Mouse (Mus musculus): Measurements from ENCODE around the gene Elmo1. TPM values are rescaled to one million over a fixed set of nuclear protein-coding genes. Genes with fewer than 3 reads are reported as not detected.

The Elmo1 gene
- polyA plus RNA-seq, 1 experiment: 0.40 TPM

DNA sequence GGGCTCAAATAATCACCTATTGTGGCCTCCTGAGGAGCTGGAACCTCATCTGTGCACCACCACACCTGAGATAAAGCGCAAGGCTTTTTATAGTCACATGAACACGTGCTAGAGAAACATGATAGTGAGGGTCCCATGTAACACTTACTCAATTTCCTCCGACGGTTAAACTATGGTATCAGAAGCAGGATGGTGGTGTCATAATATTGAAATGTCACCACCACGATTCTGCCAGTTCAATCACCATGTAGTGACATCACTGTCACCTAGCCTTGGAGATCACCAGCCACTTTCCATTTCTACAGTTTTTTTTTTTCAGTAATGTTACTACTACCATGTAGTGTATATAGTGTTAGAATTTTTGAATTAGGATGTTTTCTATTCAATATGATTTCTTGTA, 17.4 kb upstream of the Elmo1 start:
- no peak overlapping the region for H3ac ChIP-seq (ENCODE audit: control insufficient read depth, insufficient read length)
- no peaks in the 10 kb centered on the region for H3K36me3 ChIP-seq (ENCODE audit: control insufficient read depth, insufficient read depth)
- H3K79me2 ChIP-seq (ENCODE audit: control insufficient read depth, insufficient read depth): no peaks in the 10 kb centered on the region
- H3K27me3 ChIP-seq (ENCODE audit: control insufficient read depth, insufficient read depth, insufficient read length): no peaks in the 10 kb centered on the region
- no peak overlapping the region for H3K4me2 ChIP-seq (ENCODE audit: low read depth)
- TF ChIP-seq USF1 (IDR thresholded peaks at IDR 0.05; ENCODE audit: low read depth) (no peak), TCF12 (IDR thresholded peaks at IDR 0.05; ENCODE audit: insufficient read depth, poor library complexity, severe bottlenecking) (no peak), MAX (IDR thresholded peaks at IDR 0.05; ENCODE audit: low read depth) (no peak), POLR2A (IDR thresholded peaks at IDR 0.05; ENCODE audit: insufficient read length, low read depth) (no peak), SRF (IDR thresholded peaks at IDR 0.05; ENCODE audit: control insufficient read depth, insufficient read length, low read depth) (no peak), REST (IDR thresholded peaks at IDR 0.05; ENCODE audit: insufficient read depth, insufficient read length) (no peak), CEBPB (IDR thresholded peaks at IDR 0.05; ENCODE audit: insufficient read depth, poor library complexity, severe bottlenecking) (no peak), TCF3 (IDR thresholded peaks at IDR 0.05; ENCODE audit: insufficient read length, low read depth) (no peak), MYOG (IDR thresholded peaks at IDR 0.05; ENCODE audit: control insufficient read depth in 1 of 3, insufficient read depth in 1 of 3, insufficient read length in 2 of 3, low read depth in 2 of 3) (no peak), POLR2AphosphoS2 (IDR thresholded peaks at IDR 0.05; ENCODE audit: insufficient read length, low read depth) (no peak), MYOD1 (IDR thresholded peaks at IDR 0.05; ENCODE audit: control insufficient read depth in 1 of 3, insufficient read length in 2 of 3, low read depth in 2 of 3) (no peak), E2F4 (IDR thresholded peaks at IDR 0.05; ENCODE audit: insufficient read depth) (no peak)
- no peak overlapping the region for H3K4me3 ChIP-seq

DNA sequence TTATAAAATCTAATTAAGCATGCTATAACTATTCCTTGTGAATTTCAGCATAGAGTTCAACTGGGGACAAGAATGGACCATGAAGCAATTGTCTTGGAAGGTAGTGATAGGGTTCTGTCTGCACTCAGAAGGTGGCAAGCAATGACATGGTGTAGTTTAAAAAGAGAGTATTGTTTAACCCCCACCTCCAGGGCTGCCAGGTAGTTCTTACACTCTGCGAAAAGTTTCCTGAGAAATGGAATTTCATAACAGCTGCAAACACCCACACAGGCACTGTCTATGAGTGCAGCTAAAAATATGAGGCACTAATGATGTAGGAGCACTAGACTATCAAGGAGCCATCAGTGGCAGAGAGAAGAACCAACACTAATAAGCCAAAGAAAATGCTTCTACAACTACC, 13.9 kb upstream of the Elmo1 start:
- H3K27me3 ChIP-seq (ENCODE audit: control insufficient read depth, insufficient read depth, insufficient read length): no peaks in the 10 kb centered on the region
- H3ac ChIP-seq (ENCODE audit: control insufficient read depth, insufficient read length): no peak overlapping the region
- H3K36me3 ChIP-seq (ENCODE audit: control insufficient read depth, insufficient read depth): no peaks in the 10 kb centered on the region
- TF ChIP-seq CEBPB (IDR thresholded peaks at IDR 0.05; ENCODE audit: insufficient read depth, poor library complexity, severe bottlenecking) (no peak), POLR2A (IDR thresholded peaks at IDR 0.05; ENCODE audit: insufficient read length, low read depth) (no peak), TCF3 (IDR thresholded peaks at IDR 0.05; ENCODE audit: insufficient read length, low read depth) (no peak), MYOD1 (IDR thresholded peaks at IDR 0.05; ENCODE audit: control insufficient read depth in 1 of 3, insufficient read length in 2 of 3, low read depth in 2 of 3) (no peak), SRF (IDR thresholded peaks at IDR 0.05; ENCODE audit: control insufficient read depth, insufficient read length, low read depth) (no peak), TCF12 (IDR thresholded peaks at IDR 0.05; ENCODE audit: insufficient read depth, poor library complexity, severe bottlenecking) (no peak), MYOG (IDR thresholded peaks at IDR 0.05; ENCODE audit: control insufficient read depth in 1 of 3, insufficient read depth in 1 of 3, insufficient read length in 2 of 3, low read depth in 2 of 3) (no peak), E2F4 (IDR thresholded peaks at IDR 0.05; ENCODE audit: insufficient read depth) (no peak), MAX (IDR thresholded peaks at IDR 0.05; ENCODE audit: low read depth) (no peak), REST (IDR thresholded peaks at IDR 0.05; ENCODE audit: insufficient read depth, insufficient read length) (no peak), USF1 (IDR thresholded peaks at IDR 0.05; ENCODE audit: low read depth) (no peak), POLR2AphosphoS2 (IDR thresholded peaks at IDR 0.05; ENCODE audit: insufficient read length, low read depth) (no peak)
- no peak overlapping the region for H3K4me3 ChIP-seq
- H3K4me2 ChIP-seq (ENCODE audit: low read depth): no peak overlapping the region
- H3K79me2 ChIP-seq (ENCODE audit: control insufficient read depth, insufficient read depth): no peaks in the 10 kb centered on the region

DNA sequence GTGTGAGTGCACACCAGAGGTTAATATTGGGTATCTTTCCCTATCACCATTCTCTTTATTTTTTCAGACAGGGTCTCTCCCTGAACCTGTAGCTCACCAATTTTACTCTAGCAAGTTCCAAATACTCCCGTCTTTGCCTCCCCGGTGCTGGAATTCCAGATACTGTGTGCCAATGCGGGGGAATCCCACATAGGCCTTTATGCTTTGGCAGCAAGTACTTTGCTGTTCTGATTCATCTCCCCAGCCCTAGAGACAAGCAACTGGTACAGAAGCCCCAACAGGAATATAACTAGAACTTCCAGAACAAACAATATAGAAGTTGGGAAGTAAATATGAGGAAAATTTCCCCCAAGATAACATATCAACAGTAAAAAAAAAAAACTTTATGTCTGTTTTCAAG, 13.2 kb upstream of the Elmo1 start:
- H3ac ChIP-seq (ENCODE audit: control insufficient read depth, insufficient read length): no peak overlapping the region

DNA sequence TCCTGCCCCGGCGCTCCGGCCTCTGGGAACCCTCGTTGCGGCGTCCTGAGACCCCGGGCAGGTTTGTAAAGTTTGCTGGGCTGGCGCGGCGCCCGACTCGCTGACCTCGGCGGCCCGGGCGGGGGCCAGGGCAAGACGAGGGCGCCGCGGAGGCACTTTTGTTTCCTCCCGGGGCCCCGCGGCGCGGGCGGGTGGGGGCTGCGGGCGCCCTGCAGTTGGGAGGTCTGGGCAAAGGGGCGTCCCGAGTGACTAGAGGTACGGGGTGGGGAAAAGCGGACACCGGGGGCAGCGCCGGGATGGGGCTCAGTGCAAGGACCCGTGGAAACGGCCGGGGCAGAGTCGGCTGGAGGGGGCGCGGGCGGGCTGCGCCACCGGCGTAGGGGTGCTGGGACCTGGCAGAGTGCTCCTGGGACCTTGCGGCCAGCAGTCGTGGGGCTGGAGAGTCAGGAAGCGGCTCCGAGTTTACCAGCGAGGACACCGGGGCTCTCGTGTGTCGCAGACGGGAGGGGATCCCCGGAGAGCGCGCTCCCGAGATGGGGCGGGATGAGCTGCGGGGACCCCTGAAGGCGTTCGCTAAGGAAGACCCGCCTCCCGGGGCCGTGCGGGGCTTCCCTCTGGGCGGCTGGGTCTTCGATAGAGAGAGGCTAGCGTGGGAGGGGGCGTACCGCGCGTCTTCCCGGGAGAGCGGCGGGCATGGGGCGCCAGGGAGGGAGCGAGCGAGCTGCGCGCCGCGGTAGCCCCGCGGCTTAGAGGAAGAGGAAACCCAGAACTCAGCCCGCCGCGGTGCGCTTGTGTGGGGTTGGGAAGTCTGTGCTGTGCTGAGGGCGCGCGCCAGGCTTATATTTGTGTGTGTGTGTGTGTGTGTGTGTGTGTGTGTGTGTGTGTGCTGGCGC, 561 bp downstream of the Elmo1 start:
- Histone ChIP-seq H3K27me3 (ENCODE audit: control insufficient read depth, insufficient read depth, insufficient read length) (no peaks in the 10 kb centered on the region), H3K4me3 (no peak overlapping the region), H3K36me3 (ENCODE audit: control insufficient read depth, insufficient read depth) (no peaks in the 10 kb centered on the region), H3K4me2 (ENCODE audit: low read depth) (no peak overlapping the region), H3ac (ENCODE audit: control insufficient read depth, insufficient read length) (no peak overlapping the region), H3K79me2 (ENCODE audit: control insufficient read depth, insufficient read depth) (no peaks in the 10 kb centered on the region)
- no peak for TF ChIP-seq POLR2AphosphoS2 (IDR thresholded peaks at IDR 0.05; ENCODE audit: insufficient read length, low read depth)
- TF ChIP-seq MYOD1 (IDR thresholded peaks at IDR 0.05; ENCODE audit: control insufficient read depth in 1 of 3, insufficient read length in 2 of 3, low read depth in 2 of 3): no peak
- TF ChIP-seq E2F4 (IDR thresholded peaks at IDR 0.05; ENCODE audit: insufficient read depth): no peak
- no peak for TF ChIP-seq SRF (IDR thresholded peaks at IDR 0.05; ENCODE audit: control insufficient read depth, insufficient read length, low read depth)
- TF ChIP-seq USF1 (IDR thresholded peaks at IDR 0.05; ENCODE audit: low read depth): no peak
- no peak for TF ChIP-seq TCF3 (IDR thresholded peaks at IDR 0.05; ENCODE audit: insufficient read length, low read depth)
- no peak for TF ChIP-seq TCF12 (IDR thresholded peaks at IDR 0.05; ENCODE audit: insufficient read depth, poor library complexity, severe bottlenecking)
- no peak for TF ChIP-seq MAX (IDR thresholded peaks at IDR 0.05; ENCODE audit: low read depth)
- no peak for TF ChIP-seq CEBPB (IDR thresholded peaks at IDR 0.05; ENCODE audit: insufficient read depth, poor library complexity, severe bottlenecking)
- no peak for TF ChIP-seq REST (IDR thresholded peaks at IDR 0.05; ENCODE audit: insufficient read depth, insufficient read length)
- no peak for TF ChIP-seq POLR2A (IDR thresholded peaks at IDR 0.05; ENCODE audit: insufficient read length, low read depth)
- no peak for TF ChIP-seq MYOG (IDR thresholded peaks at IDR 0.05; ENCODE audit: control insufficient read depth in 1 of 3, insufficient read depth in 1 of 3, insufficient read length in 2 of 3, low read depth in 2 of 3)

More for the DNA sequence above, 13.2 kb upstream of the Elmo1 start:
- Histone ChIP-seq H3K79me2 (ENCODE audit: control insufficient read depth, insufficient read depth) (no peaks in the 10 kb centered on the region), H3K4me2 (ENCODE audit: low read depth) (no peak overlapping the region), H3K36me3 (ENCODE audit: control insufficient read depth, insufficient read depth) (no peaks in the 10 kb centered on the region), H3K4me3 (no peak overlapping the region), H3K27me3 (ENCODE audit: control insufficient read depth, insufficient read depth, insufficient read length) (no peaks in the 10 kb centered on the region)
- no peak for TF ChIP-seq SRF (IDR thresholded peaks at IDR 0.05; ENCODE audit: control insufficient read depth, insufficient read length, low read depth)
- TF ChIP-seq E2F4 (IDR thresholded peaks at IDR 0.05; ENCODE audit: insufficient read depth): no peak
